Mouse (Mus musculus): ENCODE measurements around the gene Nrp1.
A peak's percentile ranks its signal among the peaks of the same experiment; 100 is the strongest.

Gene Nrp1

GRCm38 (mm10) chr8:128471186-128471585 lies 112.8 kb downstream of the Nrp1 start:
- DNase-seq: no peak

GRCm38 (mm10) chr8:128472871-128473270 lies 114.5 kb downstream of the Nrp1 start:
- no peak for DNase-seq

- no peak for DNase-seq
These were observed 115.2 kb downstream of the Nrp1 start for GRCm38 (mm10) chr8:128473456-128474239.

GRCm38 (mm10) chr8:128474614-128475013 lies 116.2 kb downstream of the Nrp1 start:
- no peak for DNase-seq

- no peak for DNase-seq
These were observed 117.8 kb downstream of the Nrp1 start for GRCm38 (mm10) chr8:128476206-128476605.

GRCm38 (mm10) chr8:128478017-128478416 lies 119.6 kb downstream of the Nrp1 start:
- DNase-seq: no peak

- DNase-seq: no peak
These were observed 121.1 kb downstream of the Nrp1 start for GRCm38 (mm10) chr8:128479309-128480013.

- no peak for DNase-seq
These were observed 122.7 kb downstream of the Nrp1 start for GRCm38 (mm10) chr8:128480896-128481665.

- DNase-seq: no peak
These were observed 124.9 kb downstream of the Nrp1 start for GRCm38 (mm10) chr8:128483344-128483743.

GRCm38 (mm10) chr8:128484720-128485124 lies 126.3 kb downstream of the Nrp1 start:
- no peak for DNase-seq

- DNase-seq: no peak
These were observed 127.6 kb downstream of the Nrp1 start for GRCm38 (mm10) chr8:128486043-128486442.

- peak; percentile 73 to 81 for DNase-seq
These were observed 129.8 kb downstream of the Nrp1 start for GRCm38 (mm10) chr8:128487966-128488931.

GRCm38 (mm10) chr8:128489351-128489750 lies 130.9 kb downstream of the Nrp1 start:
- no peak for DNase-seq

- peak; percentile 63 to 75 for DNase-seq
These were observed 133.0 kb downstream of the Nrp1 start for GRCm38 (mm10) chr8:128491126-128492067.

- no peak for DNase-seq
These were observed 135.4 kb downstream of the Nrp1 start for GRCm38 (mm10) chr8:128493801-128494200.

GRCm38 (mm10) chr8:128498836-128499235 lies 140.4 kb downstream of the Nrp1 start:
- DNase-seq: no peak

GRCm38 (mm10) chr8:128504136-128504829 lies 145.9 kb downstream of the Nrp1 start:
- DNase-seq: no peak

- no peak for DNase-seq
These were observed 147.5 kb downstream of the Nrp1 start for GRCm38 (mm10) chr8:128505866-128506265.

GRCm38 (mm10) chr8:128508723-128509122 lies 150.3 kb downstream of the Nrp1 start:
- DNase-seq: no peak

- DNase-seq: no peak
These were observed 152.6 kb downstream of the Nrp1 start for GRCm38 (mm10) chr8:128511021-128511420.
